Mouse (Mus musculus): Measurements from ENCODE around the gene Pxk. TPM values are rescaled to one million over a fixed set of nuclear protein-coding genes. Genes with fewer than 3 reads are reported as not detected.
A peak's percentile ranks its signal among the peaks of the same experiment; 100 is the strongest.

Pxk gene
- total and polyA plus RNA-seq, 2 experiments from 2014 or later = 55.5 to 58.3 TPM

- H3K4me1 ChIP-seq (ENCODE audit: insufficient read depth, low read length) = peaks cover 8% of the 10 kb centered on the region; the same call in 1 of the 2 replicates
- H3K4me3 ChIP-seq (ENCODE audit: low read depth, low read length) = no peak overlapping the region
- H3K27me3 ChIP-seq (ENCODE audit: insufficient read depth, low read length) = no peaks in the 10 kb centered on the region
- no peak overlapping the region for H3K9ac ChIP-seq (replicated peaks; ENCODE audit: low read length, poor library complexity, severe bottlenecking)
- ATAC-seq (ENCODE audit: low FRiP score) = no peak
- TF ChIP-seq CTCF (IDR thresholded peaks at IDR 0.05) = no peak
- 79% methylated on average over 7 of the region's 7 CpGs for WGBS
- no peak for DNase-seq (ENCODE audit: low spot score)
- H3K4me2 ChIP-seq (ENCODE audit: low read depth, low read length, poor library complexity, severe bottlenecking) = no peak overlapping the region
- no peaks in the 10 kb centered on the region for H3K9me3 ChIP-seq (ENCODE audit: low read length)
- 0 out of 2 replicates have a peak, but pooled peaks cover 3% of the 10 kb centered on the region for H3K36me3 ChIP-seq (ENCODE audit: insufficient read depth, low read length)
- no peak overlapping the region for H3K27ac ChIP-seq (ENCODE audit: low read depth, low read length)
Observed at GRCm38 (mm10) chr14:8095562-8095950, 2.5 kb upstream of the Pxk start.

GRCm38 (mm10) chr14:8098687-8098995 lies 630 bp downstream of the Pxk start:
- WGBS = 0% methylated on average over 5 of the region's 5 CpGs
- Histone ChIP-seq H3K36me3 (ENCODE audit: insufficient read depth, low read length) (no peaks in the 10 kb centered on the region), H3K27me3 (ENCODE audit: insufficient read depth, low read length) (no peaks in the 10 kb centered on the region), H3K27ac (ENCODE audit: low read depth, low read length) (peak overlapping the region; percentile 78), H3K9me3 (ENCODE audit: low read length) (no peaks in the 10 kb centered on the region), H3K4me3 (ENCODE audit: low read depth, low read length) (peak overlapping the region; percentile 97), H3K4me1 (ENCODE audit: insufficient read depth, low read length) (peaks cover 11% of the 10 kb centered on the region; the same call in 1 of the 2 replicates), H3K9ac (replicated peaks; ENCODE audit: low read length, poor library complexity, severe bottlenecking) (peak overlapping the region; percentile 87), H3K4me2 (ENCODE audit: low read depth, low read length, poor library complexity, severe bottlenecking) (peak overlapping the region; percentile 55)
- ATAC-seq (ENCODE audit: low FRiP score) = peak; percentile 48; the same call in 1 of the 2 replicates
- peak; percentile 30 for DNase-seq (ENCODE audit: low spot score)
- no peak for TF ChIP-seq CTCF (IDR thresholded peaks at IDR 0.05)

- peak overlapping the region; percentile 46; the same call in 1 of the 2 replicates for H3K9ac ChIP-seq (replicated peaks; ENCODE audit: low read length, poor library complexity, severe bottlenecking)
- H3K27me3 ChIP-seq (ENCODE audit: insufficient read depth, low read length) = no peaks in the 10 kb centered on the region
- ATAC-seq (ENCODE audit: low FRiP score) (no peak), DNase-seq (ENCODE audit: low spot score) (no peak)
- no peak for TF ChIP-seq CTCF (IDR thresholded peaks at IDR 0.05)
- no peaks in the 10 kb centered on the region for H3K36me3 ChIP-seq (ENCODE audit: insufficient read depth, low read length)
- peak overlapping the region; percentile 55 for H3K4me2 ChIP-seq (ENCODE audit: low read depth, low read length, poor library complexity, severe bottlenecking)
- peak overlapping the region; percentile 97 for H3K4me3 ChIP-seq (ENCODE audit: low read depth, low read length)
- H3K27ac ChIP-seq (ENCODE audit: low read depth, low read length) = no peak overlapping the region
- no peaks in the 10 kb centered on the region for H3K9me3 ChIP-seq (ENCODE audit: low read length)
- peaks cover 11% of the 10 kb centered on the region; the same call in 1 of the 2 replicates for H3K4me1 ChIP-seq (ENCODE audit: insufficient read depth, low read length)
- WGBS = 54% methylated on average over 10 of the region's 10 CpGs
Observed at GRCm38 (mm10) chr14:8099561-8100021, 1.6 kb downstream of the Pxk start.

DNA sequence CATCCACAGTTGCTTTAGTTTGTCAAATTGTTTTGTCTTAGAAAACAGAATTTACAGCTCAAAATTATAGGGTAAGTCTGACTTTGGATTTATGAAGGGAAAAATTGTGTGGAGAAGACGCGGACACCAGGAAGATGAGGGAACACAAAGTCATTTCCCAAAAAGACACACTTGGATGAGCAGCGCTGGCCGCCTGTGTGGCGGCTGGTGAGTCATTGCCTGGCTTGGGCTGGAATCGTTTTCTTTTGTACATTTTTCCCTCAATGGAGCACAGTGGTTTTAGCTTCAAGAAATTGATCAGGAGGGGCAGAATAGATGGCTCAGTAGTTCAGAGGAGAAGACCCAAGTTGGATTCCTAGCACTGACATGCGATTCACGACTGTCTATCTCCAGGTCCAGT lies 3.9 kb downstream of the Pxk start:
- no peak overlapping the region for H3K4me3 ChIP-seq (ENCODE audit: low read depth, low read length)
- H3K9me3 ChIP-seq (ENCODE audit: low read length) = no peaks in the 10 kb centered on the region
- ATAC-seq (ENCODE audit: low FRiP score) (no peak), DNase-seq (ENCODE audit: low spot score) (no peak)
- TF ChIP-seq CTCF (IDR thresholded peaks at IDR 0.05) = no peak
- H3K9ac ChIP-seq (replicated peaks; ENCODE audit: low read length, poor library complexity, severe bottlenecking) = no peak overlapping the region
- 85% methylated on average over 8 of the region's 8 CpGs for WGBS
- H3K4me2 ChIP-seq (ENCODE audit: low read depth, low read length, poor library complexity, severe bottlenecking) = no peak overlapping the region
- no peaks in the 10 kb centered on the region for H3K36me3 ChIP-seq (ENCODE audit: insufficient read depth, low read length)
- H3K27ac ChIP-seq (ENCODE audit: low read depth, low read length) = no peak overlapping the region
- H3K27me3 ChIP-seq (ENCODE audit: insufficient read depth, low read length) = no peaks in the 10 kb centered on the region
- H3K4me1 ChIP-seq (ENCODE audit: insufficient read depth, low read length) = peaks cover 11% of the 10 kb centered on the region; the same call in 1 of the 2 replicates

GRCm38 (mm10) chr14:8102676-8103075 lies 4.7 kb downstream of the Pxk start:
- DNase-seq (ENCODE audit: low spot score) (no peak), ATAC-seq (ENCODE audit: low FRiP score) (no peak)
- Histone ChIP-seq H3K4me3 (ENCODE audit: low read depth, low read length) (no peak overlapping the region), H3K36me3 (ENCODE audit: insufficient read depth, low read length) (no peaks in the 10 kb centered on the region), H3K9ac (replicated peaks; ENCODE audit: low read length, poor library complexity, severe bottlenecking) (no peak overlapping the region), H3K27ac (ENCODE audit: low read depth, low read length) (no peak overlapping the region), H3K4me2 (ENCODE audit: low read depth, low read length, poor library complexity, severe bottlenecking) (no peak overlapping the region), H3K4me1 (ENCODE audit: insufficient read depth, low read length) (peaks cover 11% of the 10 kb centered on the region; the same call in 1 of the 2 replicates), H3K27me3 (ENCODE audit: insufficient read depth, low read length) (no peaks in the 10 kb centered on the region), H3K9me3 (ENCODE audit: low read length) (no peaks in the 10 kb centered on the region)
- TF ChIP-seq CTCF (IDR thresholded peaks at IDR 0.05) = no peak
- WGBS = 75% methylated on average over 12 of the region's 12 CpGs

DNA sequence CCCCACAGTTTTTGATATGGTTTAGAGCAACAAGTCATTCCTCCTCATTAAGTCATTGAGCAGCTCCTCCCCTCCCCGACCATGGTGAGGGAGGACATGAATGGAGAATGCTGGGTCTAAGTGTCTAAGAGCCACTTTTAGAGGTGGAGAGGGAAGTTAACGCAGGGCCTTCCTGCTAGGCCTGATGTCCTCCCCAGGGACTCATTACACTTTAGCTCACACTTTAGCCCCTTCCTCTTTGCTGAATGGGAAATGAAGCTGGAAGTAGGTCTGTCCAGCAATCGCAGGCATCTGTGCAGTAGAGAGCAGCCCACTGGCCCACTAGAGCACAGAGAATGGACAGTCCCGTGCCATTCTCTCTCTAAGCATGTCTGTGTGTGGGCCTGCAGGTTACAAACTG lies 10.0 kb downstream of the Pxk start:
- Histone ChIP-seq H3K27ac (ENCODE audit: low read depth, low read length) (no peak overlapping the region), H3K9ac (replicated peaks; ENCODE audit: low read length, poor library complexity, severe bottlenecking) (no peak overlapping the region), H3K36me3 (ENCODE audit: insufficient read depth, low read length) (no peaks in the 10 kb centered on the region), H3K4me3 (ENCODE audit: low read depth, low read length) (no peak overlapping the region), H3K9me3 (ENCODE audit: low read length) (no peaks in the 10 kb centered on the region), H3K4me1 (ENCODE audit: insufficient read depth, low read length) (no peaks in the 10 kb centered on the region), H3K4me2 (ENCODE audit: low read depth, low read length, poor library complexity, severe bottlenecking) (no peak overlapping the region), H3K27me3 (ENCODE audit: insufficient read depth, low read length) (no peaks in the 10 kb centered on the region)
- DNase-seq (ENCODE audit: low spot score) (no peak), ATAC-seq (ENCODE audit: low FRiP score) (no peak)
- 84% methylated on average over 4 of the region's 4 CpGs for WGBS
- TF ChIP-seq CTCF (IDR thresholded peaks at IDR 0.05) = no peak

All from midbrain, postnatal 0 days (tissue).